Mouse (Mus musculus) cerebellum, adult 11-12 months (tissue): ENCODE data around the gene E2f8.
A peak's percentile ranks its signal among the peaks of the same experiment; 100 is the strongest.

Experiments
- DNase-seq: peaks from one replicate; pipeline ENCODE4 v3.0.0; 2022

The E2f8 gene

DNA sequence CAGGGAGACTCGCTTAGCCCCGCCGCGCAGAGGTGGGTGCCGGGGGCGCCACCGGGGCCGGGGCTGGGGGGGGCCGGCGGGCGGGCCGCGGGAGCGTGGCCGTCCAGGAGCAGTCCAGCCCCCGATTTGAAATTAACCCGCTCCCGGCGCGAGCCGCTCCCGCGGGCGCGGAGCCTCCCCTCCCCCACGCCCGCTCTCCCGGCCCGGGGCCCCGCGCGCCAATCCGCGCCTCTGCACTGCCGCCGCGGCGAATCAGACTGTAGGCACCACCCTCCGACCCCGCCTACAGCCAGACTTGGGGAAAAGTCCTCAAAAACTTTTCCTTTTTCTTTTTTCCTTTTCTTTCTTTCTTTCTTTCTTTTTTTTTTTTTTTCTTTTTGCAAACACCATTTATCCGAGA, at the start of gene E2f8:
Gene E2f8 (minus strand): TSS at position 111 of the 400 bp plus-strand sequence.
- DNase-seq, result peak; percentile 26

DNA sequence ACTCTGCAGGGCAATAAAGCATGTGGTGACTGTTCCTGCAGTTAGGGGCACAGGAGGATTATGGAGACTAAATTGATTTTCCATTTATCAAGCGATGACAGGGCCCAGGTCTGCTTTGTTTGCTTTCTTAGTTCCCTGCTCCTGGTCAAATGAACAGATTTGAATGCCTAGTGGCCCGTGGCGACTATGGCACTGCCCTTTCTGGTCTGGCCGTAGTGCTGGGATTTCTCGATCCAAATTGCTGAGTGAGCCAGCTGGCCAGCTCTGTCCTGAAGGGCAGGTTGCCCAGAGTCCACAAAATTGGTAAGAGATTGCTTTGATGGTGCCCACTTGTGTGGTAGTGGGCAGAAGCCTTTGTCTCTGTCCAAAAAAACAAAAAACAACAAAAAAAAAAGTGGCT, 49.0 kb upstream of the E2f8 start:
- peak; percentile 91 for DNase-seq

GRCm38 (mm10) chr7:48928364-48928763, 47.0 kb upstream of the E2f8 start:
- peak; percentile 68 for DNase-seq

DNA sequence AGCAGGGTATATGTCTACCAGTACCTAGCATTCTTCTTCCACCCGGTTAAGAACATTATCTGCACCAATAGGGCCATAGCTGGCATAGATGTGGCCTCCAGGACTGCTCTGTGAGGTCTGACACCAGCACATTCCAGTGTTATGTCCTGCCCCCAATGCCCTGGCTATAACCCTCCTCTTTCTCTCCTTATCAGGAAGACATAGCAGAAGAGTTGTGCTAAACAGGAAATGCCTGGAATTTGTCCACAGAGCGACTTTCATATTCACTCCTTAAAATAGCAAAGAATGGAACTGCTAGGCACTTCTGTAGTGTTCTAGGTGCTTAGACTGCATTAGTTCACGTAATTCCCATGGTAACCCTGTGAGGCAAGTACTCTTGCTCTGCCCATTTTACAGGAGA, 43.8 kb upstream of the E2f8 start:
- DNase-seq, result no peak

DNA sequence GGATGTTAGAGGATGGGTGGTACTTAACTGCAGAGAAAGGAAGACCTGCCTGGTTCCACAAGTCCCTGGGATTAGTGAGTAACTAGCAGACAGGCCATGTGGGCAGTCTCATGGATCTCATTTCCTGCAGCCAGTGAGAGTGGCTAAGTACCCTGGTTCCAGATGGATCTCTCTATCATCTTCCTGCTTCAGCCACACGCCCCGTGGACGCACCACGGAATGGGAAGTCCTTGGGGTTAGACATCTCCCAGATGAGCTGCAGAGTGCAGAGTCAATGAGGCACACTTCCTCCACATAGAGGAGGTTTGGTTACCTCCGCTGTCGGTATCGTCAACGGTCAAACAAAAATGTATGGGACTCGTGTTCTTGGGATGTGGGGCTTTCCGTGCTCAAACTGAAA, 42.2 kb upstream of the E2f8 start:
- no peak for DNase-seq

GRCm38 (mm10) chr7:48918389-48918788, 37.0 kb upstream of the E2f8 start:
- DNase-seq, result no peak

GRCm38 (mm10) chr7:48917988-48918387, 36.6 kb upstream of the E2f8 start:
- DNase-seq, result no peak

- DNase-seq, result no peak
Observed at GRCm38 (mm10) chr7:48917463-48917862, 36.1 kb upstream of the E2f8 start.

DNA sequence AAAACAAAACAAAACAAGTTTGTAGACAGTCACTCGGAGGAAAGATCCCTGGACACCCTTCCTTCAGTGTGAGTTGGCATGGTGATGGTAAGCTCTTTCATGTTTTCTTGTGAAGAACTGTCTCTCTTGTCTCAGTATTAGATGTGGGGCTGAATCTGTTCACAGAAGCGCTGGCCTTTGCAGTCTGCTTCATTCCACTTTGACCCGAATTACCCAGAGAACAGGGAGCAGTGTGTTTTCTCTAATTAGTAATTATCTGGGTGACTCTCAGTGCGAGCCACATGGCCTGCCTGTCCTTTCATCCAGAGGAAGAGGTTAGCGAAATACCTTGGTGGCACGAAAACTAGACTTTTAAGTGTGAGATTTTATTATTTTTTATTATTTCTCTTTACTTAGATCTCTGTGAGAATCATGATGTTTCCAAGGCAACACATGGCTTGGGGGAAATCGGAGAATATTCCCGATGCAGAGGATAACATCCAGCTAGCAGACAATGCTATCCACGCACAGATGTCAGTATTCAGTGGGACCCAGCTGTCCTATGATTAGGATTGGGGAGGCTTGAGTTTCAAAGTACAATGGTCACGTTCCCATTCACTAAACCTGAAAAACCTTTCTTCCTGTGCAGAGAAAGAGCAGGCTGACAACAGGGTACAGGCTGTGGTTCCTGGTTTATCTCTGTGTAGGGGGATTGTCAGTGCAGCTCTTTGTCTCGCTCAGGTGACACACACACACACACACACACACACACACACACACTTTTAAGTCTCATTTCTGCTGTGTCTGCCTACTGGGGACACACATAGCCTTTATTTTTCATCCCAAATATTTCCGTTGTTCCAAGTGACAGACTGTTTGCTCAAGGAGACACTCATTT, 33.5 kb upstream of the E2f8 start:
- no peak for DNase-seq

DNA sequence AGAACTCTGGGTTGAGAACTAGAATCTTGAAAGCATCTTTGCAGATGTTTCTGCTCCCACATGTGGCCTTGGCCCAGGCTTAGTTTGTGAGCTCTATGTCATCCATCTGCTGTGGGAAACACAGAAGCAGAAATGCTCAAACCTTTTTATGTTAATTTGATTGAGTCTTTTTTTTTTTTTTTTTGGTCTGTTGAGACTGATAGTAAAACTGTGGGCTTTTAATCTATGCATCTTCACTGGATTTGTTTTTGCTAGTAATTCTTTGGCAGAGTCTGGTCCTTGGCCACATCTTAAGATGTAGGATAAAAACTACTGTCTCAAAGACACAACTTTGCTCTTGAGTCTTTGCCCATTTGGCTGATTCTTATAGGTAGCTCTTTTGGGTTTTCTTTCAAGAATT, 29.8 kb upstream of the E2f8 start:
- no peak for DNase-seq

- DNase-seq, result no peak
Observed at GRCm38 (mm10) chr7:48910282-48910681, 28.9 kb upstream of the E2f8 start.

DNA sequence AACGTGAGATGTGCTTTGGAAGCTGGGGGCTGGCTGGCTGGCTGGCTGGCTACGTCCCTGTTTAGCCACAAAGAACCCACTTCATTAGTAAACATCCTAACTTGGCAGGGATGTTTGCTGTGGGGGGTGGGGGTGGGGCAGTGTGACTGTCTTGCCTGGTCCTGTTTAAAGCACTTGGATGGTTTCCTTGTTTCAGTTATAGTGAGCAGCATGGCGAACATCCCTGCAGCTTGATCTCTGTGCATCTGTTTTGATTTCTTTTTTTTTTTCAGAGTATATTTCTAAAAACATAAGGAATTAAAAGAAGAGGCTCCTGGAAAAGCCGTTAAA, 27.9 kb upstream of the E2f8 start:
- DNase-seq, result no peak

DNA sequence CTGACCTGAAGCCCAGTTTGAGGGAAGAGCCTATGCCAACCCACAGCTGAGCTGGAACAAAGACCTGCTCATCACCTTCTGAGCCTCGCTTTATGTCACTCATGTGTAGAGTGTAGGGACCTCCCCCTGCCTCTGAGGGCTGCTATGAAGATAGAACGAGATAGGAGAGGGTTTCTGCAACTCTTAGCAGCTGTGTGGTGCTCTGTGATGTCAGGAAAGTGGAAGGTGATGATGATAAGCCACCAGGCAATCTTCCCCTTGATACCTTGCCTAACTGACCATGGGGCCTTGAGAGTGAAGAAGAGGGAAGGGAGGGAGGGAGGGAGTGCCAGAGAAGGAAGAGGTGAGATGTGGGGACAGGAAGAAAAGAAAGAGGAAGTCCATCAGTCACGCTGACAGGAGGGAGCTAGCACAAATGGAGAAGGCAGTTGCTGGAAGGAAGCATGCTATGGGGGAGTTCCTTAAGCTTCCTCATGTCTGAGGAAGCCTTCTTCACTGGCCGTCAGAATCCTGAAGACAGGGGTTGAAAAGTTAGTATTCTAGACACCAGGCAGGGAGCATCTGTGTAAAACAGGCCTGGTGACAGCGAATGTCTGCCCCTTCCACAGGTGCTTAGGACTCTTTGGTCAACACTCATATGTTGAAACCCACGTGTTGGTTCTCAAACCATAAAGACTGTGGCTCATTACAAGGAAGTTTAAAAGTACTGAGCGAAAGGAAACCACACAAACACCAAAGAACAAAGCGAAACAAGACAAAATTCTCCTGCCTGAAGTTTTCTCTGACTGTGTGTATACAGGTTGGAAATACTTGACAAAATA, 27.3 kb upstream of the E2f8 start, which contains the start of gene Nav2:
Gene Nav2 (plus strand): TSS at position 196 of the 821 bp plus-strand sequence.
- DNase-seq, result no peak

- no peak for DNase-seq
Observed at GRCm38 (mm10) chr7:48902454-48902853, 21.1 kb upstream of the E2f8 start.

GRCm38 (mm10) chr7:48900408-48901167, 19.2 kb upstream of the E2f8 start:
- DNase-seq, result no peak

- DNase-seq, result no peak
Observed at GRCm38 (mm10) chr7:48898416-48898815, 17.0 kb upstream of the E2f8 start.

- DNase-seq, result no peak
Observed at GRCm38 (mm10) chr7:48897539-48898163, 16.3 kb upstream of the E2f8 start.

- no peak for DNase-seq
Observed at GRCm38 (mm10) chr7:48896051-48896450, 14.7 kb upstream of the E2f8 start.

DNA sequence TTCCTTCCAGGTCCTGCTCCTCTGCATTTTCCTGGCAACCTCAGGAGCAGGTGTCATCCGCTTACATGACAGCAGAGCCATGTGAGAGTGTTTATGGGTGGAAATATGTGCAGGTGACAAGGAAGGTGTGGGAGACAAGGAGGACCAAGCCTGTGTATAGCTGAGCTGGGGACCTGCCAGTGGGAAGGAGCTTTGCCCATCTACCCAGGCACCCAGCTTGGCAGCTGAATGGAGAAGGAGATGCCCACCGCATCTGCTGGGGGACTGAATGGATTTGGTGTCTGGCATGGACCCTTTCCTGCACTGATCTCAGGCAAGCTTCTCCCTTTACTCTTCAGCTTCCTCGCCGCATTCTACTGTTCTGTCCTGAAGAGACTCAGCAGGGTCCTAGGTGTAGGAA, 14.1 kb upstream of the E2f8 start:
- no peak for DNase-seq

- DNase-seq, result no peak
Observed at GRCm38 (mm10) chr7:48894763-48895162, 13.4 kb upstream of the E2f8 start.

DNA sequence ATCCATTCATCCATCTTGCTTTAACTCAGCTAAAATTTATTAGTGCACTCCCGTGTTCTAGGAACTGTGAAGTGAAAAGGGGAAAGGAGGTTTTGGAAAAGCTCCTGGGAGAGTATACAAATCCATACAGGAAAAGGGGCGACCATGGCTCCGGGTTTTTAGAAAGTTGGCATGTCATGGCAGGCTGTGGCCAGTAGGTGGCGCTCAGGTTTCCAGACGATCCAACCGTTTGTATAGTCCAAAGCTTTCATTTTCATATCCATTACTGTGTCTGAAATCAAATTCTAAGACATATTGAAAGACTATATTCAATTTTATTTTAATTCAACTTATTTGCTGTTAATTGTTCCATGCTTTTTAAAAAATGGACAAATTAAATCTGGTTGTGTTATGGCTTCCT, 12.8 kb upstream of the E2f8 start:
- DNase-seq, result peak; percentile 46

DNA sequence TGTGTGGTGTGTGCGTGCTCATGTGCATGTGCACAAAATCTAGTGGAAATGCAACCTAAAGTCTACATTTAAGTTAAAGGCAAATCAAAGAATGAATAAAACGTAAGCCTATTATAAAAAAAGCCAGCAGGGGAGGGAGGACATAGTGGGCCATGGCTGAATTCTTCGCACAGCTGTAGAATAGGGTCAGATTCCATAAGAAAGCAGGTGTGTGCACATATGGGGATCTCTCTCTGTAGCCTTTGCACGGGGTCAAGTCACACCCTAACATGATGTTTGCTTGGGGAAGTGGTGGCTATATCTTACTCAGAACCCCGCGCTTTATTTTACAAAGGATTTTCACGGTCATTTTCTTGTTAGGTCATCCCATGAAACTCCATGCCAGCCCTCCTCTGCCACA, 11.7 kb upstream of the E2f8 start:
- DNase-seq, result no peak

DNA sequence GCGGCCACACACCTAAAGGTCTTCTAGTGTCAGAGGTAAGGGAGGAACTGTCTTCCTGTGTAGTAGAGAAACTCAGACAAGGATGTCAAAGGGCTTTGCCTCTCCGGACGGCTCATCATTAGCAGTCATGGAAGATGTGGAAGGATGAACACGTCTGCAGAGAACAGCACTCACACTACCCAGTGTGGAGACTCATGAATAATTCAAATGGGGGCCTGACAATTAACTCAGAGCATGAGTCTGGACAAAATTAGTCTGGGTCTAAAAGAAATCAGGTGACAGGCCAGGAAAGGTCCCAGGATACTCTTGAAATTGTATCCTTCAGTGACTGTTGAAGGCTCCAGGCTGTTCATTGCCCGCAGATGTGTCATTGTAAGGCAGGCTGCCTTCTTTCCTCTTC, 9.6 kb upstream of the E2f8 start:
- DNase-seq, result no peak
